In genomic region chr8:39355412-39355811, GRCm38 (mm10) we compare ENCODE assay signal across 23 mouse cellular contexts.
DNase-seq lines count a peak whose midpoint lies in the region; ATAC-seq and TF ChIP-seq lines count a peak whose summit lies in the region.
"Had no signal": no experiment of that assay in that cellular context is flagged by ENCODE, and none has a peak within 500 bp of the region (broad histone marks: within the 10 kb centered on the region; RNA-seq: fewer than 3 reads in every experiment).

No protein-coding gene starts in this region.

- intact Hi-C loops in left cerebral cortex, postnatal 25 days (cut with DNase I): loop anchor here (5.0 kb wide), 3 partner anchors 72 to 232 kb away; no protein-coding TSS in a partner anchor

- no peak for ATAC-seq in inflammation-experienced regulatory T-cells, adult 6 months
- ATAC-seq: CD4-positive, CD25-positive, alpha-beta regulatory T cell, adult 4 months; forebrain, embryonic 13.5 days; midbrain, embryonic 16.5 days had no signal

- peak; percentile 1 to 64 for DNase-seq in layer of hippocampus, adult 18-20 months (ENCODE audit: low spot score in 2 of 2)
- no peak for DNase-seq in layer of hippocampus, postnatal 10 days (ENCODE audit: low spot score in 2 of 2)
- peak; percentile 16 to 18 for DNase-seq in layer of hippocampus, adult 2 months (ENCODE audit: low spot score in 2 of 2)
- peak; percentile 38 for DNase-seq in layer of hippocampus, adult 9-11 months
- peak; percentile 23 to 65 for DNase-seq in left cerebral cortex, postnatal 25 days (ENCODE audit: low spot score in 2 of 2)
- no peak for DNase-seq in cerebellum, adult 9-10 months
- DNase-seq: adrenal gland, postnatal 25 days; cerebellum, adult 2 months; cerebellum, postnatal 25 days; heart, adult 2 months; heart, postnatal 4 days; kidney, adult 18-20 months; kidney, postnatal 36 days; lung, embryonic 14.5 days; thymus, postnatal 4 days had no signal

- no peak for TF ChIP-seq CTCF in layer of hippocampus, adult 2 months (conservative IDR thresholded peaks at IDR 0.05)

- H3K27ac ChIP-seq in layer of hippocampus, adult 2 months: no peak overlapping the region
- H3K27ac ChIP-seq: forebrain, embryonic 13.5 days; heart, adult 2 months; hindbrain, embryonic 13.5 days; limb, embryonic 12.5 days; liver, embryonic 15.5 days had no signal

- no peak overlapping the region for H3K4me3 ChIP-seq in layer of hippocampus, adult 2 months
- H3K4me3 ChIP-seq: forebrain, embryonic 13.5 days; heart, adult 2 months; heart, embryonic 12.5 days; hindbrain, embryonic 13.5 days; limb, embryonic 12.5 days; liver, embryonic 15.5 days had no signal

Comparison
In these comparisons a context has a peak if more than half of its experiments do, and no peak if none do; other contexts are left out.
1. DNase-seq: peak in layer of hippocampus, adult 18-20 months (2 of 2), layer of hippocampus, adult 2 months (2 of 2), layer of hippocampus, adult 9-11 months (single experiment) and left cerebral cortex, postnatal 25 days (2 of 2); none in layer of hippocampus, postnatal 10 days (0 of 2) and cerebellum, adult 9-10 months (single experiment).